Mouse (Mus musculus) heart, adult 18-20 months (tissue): ENCODE results near the gene Mpzl3. TPM values are rescaled to one million over a fixed set of nuclear protein-coding genes. Genes with fewer than 3 reads are reported as not detected.
A peak's percentile ranks its signal among the peaks of the same experiment; 100 is the strongest.
"Not testable (repeated sequence)": the region's sequence is repeated elsewhere in the genome, so short reads cannot be mapped to it uniquely, and the experiment has no call there.

Experiments
- DNase-seq, 2 experiments: peaks; one replicate each; pipeline ENCODE4 v3.0.0; 2021 to 2022; ENCODE audit warnings: mixed read lengths in 1 of 2
- long read RNA-seq, 2 experiments: library from polyadenylated mRNA; stranded (forward); transcript quantifications; one replicate each; pipeline ENCODE4 v2.0.0; 2021
- total RNA-seq, 2 experiments: library from RNA; stranded (reverse); gene quantifications; 2 replicates each; pipeline ENCODE4 v1.2.3; 2021

The Mpzl3 gene
- 1 to 10 TPM; 1.7 to 2.7 TPM for total RNA-seq
- long read RNA-seq, experiment 1, partial matches to known transcripts = 1 of 1 reads
- long read RNA-seq, experiment 1, other reads (novel, unspliced or antisense) = 0 of 1 reads
- long read RNA-seq, experiment 2 = 0 reads

GRCm38 (mm10) chr9:45055082-45055713, at the start of gene Mpzl3:
TSS of gene Mpzl3 (plus strand) at chr9:45055186.
- peak; percentile 69 to 84 for DNase-seq

GRCm38 (mm10) chr9:45007404-45007803, 47.6 kb upstream of the Mpzl3 start:
- DNase-seq = no peak

GRCm38 (mm10) chr9:45008342-45008741, 46.6 kb upstream of the Mpzl3 start:
- no peak for DNase-seq

DNA sequence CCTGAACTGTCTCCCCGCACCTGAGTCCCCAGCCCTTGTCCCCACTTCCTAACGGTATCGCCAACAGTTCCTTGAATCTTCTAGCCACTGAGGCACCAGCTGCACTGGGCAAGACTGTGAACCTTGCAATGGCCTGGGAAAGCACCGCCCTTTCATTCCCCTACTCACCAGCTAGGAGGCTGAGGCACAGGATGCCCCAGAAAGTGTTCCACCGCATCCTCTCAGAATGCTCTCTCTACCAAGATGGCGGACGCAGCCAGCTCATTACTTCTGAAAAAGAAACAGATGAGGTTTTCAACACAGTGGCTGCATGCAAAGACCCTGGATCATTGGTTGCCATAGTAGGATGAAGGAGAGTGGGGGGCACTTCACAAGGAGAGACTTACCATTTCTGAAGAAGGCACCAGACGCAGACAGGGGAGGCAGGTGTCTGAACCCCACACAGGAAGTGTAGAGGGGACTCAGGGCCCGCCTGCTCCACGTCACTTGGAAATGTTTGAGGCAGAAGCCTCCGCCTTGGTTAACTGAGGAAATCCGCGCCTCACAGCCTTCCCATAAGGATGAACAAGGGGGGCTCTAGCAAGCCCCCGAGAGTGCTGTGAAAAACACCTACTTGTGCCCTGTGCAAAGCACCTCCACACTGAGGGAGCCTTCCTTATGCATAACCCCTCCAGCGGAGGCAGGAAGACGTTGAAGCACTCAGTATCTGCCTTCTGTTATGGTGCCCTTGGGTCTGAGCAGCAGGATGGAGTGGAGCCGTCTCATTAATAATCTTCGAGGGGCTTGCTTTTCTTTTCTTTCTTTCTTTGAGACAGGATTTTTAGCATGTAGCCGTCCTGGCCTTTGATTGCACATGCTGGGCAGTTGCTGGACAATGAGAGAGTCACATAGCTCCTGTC, 45.6 kb upstream of the Mpzl3 start, which contains the start of gene Cd3e:
Gene Cd3e (minus strand): TSS at position 448 of the 899 bp plus-strand sequence.
- DNase-seq = no peak

DNA sequence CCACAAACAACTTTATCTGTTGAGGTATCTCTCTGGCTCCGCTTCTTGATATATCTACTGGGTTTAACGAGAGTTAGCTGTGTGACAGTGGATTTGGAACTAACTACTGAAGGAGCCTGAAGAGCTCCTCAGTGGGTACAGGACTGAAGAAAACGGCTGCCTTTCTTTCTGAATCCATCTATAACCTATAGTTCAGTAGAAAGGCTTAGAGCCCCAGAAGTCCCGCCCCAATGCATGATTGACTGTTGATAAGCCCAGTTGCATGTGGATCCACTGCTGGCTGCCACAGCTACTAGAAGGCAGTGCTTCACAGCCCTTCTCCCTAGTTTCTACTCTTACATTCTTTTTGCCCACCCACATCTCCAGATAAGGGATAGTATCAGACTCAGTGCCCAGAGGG, 44.5 kb upstream of the Mpzl3 start:
- DNase-seq = no peak

DNA sequence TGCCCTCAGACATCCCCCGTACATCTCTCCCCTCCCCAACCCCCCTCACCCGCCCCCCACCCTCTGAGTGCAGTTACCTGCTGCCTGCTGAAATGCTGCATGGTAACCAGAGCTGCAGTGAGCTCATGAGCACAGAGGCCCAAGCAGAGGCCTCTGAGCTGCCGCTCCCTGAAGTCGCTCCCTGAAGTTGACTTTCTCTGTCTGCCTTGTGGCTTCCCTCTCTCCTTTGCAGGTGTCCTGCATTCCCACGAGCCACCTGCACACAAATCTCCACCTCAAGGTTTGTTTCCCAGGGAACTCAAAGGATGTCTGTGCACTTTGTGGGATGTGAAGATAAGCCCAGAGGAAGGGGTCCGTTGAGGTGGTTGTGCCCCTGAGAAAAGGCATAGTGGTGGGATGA, 43.7 kb upstream of the Mpzl3 start:
- DNase-seq = no peak

GRCm38 (mm10) chr9:45014879-45015278, 40.1 kb upstream of the Mpzl3 start:
- DNase-seq = no peak

DNA sequence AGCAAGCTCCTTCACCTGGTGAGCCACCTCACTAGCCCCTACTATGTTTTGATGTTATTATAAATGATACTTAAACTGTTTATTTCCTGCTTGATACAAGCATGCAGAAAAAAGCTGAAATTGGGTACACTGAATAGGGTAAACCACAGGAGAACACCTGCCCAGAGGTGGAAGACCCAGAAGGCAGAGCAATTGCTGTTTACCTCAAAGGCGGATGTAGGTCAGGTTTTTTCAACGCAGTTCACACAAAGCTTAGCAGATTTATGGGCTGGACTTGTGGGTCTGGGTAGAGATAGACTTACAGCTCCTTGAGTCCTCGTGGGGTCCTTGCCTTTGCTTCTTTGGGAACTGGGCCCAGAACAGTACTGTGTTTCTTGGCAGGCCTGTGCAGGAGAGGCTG, 39.1 kb upstream of the Mpzl3 start:
- DNase-seq = no peak

DNA sequence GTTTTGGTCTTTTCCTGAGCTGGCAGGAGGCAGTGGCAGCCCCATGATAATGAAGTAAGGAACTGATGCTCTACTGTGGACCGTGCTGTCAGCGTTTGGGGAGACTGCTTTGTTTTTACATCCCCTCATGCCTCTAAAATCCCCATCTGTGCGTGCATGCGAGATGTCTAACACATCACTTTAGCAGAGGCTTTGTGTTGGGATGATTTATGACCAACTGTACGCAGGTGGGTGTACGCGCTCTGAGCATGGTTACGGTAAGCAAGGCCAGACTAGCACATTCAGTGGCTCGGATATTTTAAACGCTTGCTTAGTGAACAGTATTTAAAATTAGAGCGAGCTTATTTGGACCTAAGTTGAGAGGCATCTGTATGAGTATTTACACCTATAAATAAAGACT, 37.0 kb upstream of the Mpzl3 start:
- no peak for DNase-seq

DNA sequence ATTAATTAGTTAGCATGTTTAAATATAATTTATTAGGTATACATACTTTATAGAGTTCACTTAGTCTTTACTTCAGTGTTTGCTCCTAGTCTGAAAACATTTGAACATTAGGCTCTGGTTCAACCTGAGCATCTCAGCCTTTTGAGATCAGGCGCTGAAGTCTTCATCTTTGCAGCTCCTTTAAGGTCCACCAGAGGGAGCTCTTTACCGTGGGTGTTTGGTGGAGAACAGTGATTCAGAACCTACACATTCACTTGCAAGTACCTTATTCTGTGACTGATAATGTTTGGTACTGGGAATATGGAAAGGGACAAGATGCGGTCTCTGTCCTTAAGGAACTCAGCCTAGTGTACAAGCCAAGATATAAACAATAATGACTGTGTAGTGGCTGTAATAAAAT, 32.2 kb upstream of the Mpzl3 start:
- DNase-seq = peak; percentile 38 to 69

GRCm38 (mm10) chr9:45023638-45024037, 31.3 kb upstream of the Mpzl3 start:
- DNase-seq = no peak

- DNase-seq = no peak
Measured at GRCm38 (mm10) chr9:45024187-45024586, 30.8 kb upstream of the Mpzl3 start.

GRCm38 (mm10) chr9:45027376-45027775, 27.6 kb upstream of the Mpzl3 start:
- no peak for DNase-seq

GRCm38 (mm10) chr9:45030341-45030740, 24.6 kb upstream of the Mpzl3 start:
- no peak for DNase-seq

DNA sequence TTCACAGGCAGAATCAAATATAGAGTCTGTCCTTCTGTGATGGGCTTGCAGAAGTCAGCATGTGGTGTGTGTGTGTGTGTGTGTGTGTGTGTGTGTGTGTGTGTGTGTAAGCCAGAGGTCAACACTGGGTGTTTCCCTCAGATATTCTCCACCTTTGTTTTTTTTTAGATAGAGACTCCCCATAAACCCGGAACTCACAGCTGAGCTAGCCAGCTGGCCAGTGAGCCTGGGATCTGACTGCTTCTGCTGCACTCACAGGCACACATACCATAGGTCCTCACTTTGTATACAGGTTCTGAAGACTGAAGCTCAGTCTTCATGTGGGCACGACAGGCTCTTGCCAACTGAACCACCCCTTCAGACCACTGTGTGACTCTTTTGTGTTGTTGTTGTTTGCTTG, 22.7 kb upstream of the Mpzl3 start:
- DNase-seq = no peak

GRCm38 (mm10) chr9:45034526-45034925, 20.5 kb upstream of the Mpzl3 start:
- no peak for DNase-seq

DNA sequence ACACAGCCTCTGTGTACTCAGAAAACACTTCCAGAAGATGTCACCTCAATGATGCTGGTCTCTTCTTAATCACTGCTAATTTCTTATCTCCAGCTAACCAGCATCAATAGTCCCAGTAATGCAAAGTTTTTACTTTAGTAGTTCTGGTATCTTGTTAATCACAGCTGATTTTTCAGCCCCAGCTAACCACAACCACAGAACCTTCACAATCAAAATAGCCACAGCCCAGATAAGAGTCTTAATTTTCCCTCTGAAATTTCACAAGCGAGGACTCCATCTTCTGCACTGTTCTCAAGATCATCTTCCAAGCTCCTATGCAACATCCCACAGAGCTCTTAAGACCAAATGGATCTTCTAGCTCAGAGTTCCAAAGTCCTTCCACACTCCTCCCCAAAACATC, 17.2 kb upstream of the Mpzl3 start:
- not testable (repeated sequence) for DNase-seq

DNA sequence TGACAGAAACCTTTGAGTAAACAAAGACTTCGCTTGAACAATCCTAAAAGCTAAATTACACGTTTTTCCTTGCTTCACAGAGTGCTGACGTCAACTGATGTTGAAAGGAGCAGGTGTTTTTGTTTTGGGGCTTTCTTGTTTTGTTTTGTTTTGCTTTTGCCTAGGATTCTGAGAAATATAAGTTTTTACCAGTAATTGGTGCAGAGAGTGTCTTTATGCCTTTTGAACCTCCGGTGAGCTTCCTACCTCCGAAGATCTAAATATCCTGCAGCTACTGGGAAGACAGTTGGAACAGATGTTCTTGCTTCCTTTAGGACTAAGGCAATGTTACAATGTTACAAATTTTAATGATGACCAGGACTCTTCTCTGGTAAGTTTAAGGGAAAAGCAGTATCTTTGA, 15.5 kb upstream of the Mpzl3 start, which contains the start of gene Mpzl2:
Gene Mpzl2 (plus strand): TSS at position 301 of the 400 bp plus-strand sequence.
- DNase-seq = no peak

GRCm38 (mm10) chr9:45040066-45040845, 14.7 kb upstream of the Mpzl3 start:
- peak in 1 of 2 experiments; percentile 7 for DNase-seq

DNA sequence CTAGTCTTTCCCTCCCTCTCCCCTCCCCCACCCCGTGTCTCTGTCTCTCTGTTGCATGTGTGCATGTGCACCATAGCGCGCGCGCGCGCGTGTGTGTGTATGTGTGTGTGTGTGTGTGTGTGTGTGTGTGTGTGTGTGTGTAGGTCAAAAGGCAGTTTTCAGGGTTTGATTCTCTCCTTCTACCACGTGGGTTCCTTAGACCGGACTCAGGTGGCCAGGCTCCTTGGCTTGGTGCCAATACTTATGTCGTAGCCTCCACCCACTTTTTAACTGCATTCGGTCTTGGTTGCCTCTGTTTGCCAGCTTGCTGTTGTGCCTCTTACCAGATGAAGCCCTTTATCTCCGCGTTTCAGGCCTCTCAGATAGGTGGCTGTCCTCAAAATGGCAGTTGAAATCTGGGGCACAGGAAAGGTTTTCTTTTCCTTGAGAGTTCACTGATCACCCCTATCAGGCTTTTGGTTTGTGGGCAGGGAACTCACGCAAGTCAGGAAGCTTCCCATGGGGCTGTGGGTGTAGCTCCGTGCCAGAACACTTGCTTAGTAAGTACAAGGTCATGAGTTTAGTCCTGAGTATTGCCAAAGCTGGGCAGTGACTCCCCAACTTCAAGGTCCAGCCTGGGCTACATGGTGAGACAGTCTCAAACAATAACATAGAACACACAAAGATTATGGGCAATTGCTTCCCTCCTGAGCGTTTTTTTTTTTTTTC, 13.7 kb upstream of the Mpzl3 start:
- peak; percentile 7 to 22 for DNase-seq

GRCm38 (mm10) chr9:45042056-45042720, 12.8 kb upstream of the Mpzl3 start:
- DNase-seq = peak; percentile 38 to 53
